Mouse (Mus musculus): ENCODE data around the gene Olfr1019. TPM values are rescaled to one million over a fixed set of nuclear protein-coding genes. Genes with fewer than 3 reads are reported as not detected.

Gene Olfr1019
- total and polyA plus RNA-seq, 3 experiments: not detected

GRCm38 (mm10) chr2:85868294-85868693 lies 23.0 kb upstream of the Olfr1019 start, which contains the start of gene Olfr1022:
Olfr1022 (plus strand) TSS chr2:85868594.
- Histone ChIP-seq H3K36me3 (replicated peaks in 1 of 2; ENCODE audit: control insufficient read depth in 1 of 2, insufficient read depth in 1 of 2, low read length in 1 of 2) (no peaks in the 10 kb centered on the region), H3K4me2 (ENCODE audit: insufficient read depth, low read depth, poor library complexity, severe bottlenecking) (no peak within 1 kb of the TSS), H3K79me2 (replicated peaks; ENCODE audit: control insufficient read depth, extremely low read depth, insufficient read depth, poor library complexity, severe bottlenecking) (no peaks in the 10 kb centered on the region), H3K27me3 (replicated peaks) (no peaks in the 10 kb centered on the region), H3K4me1 (ENCODE audit: control insufficient read depth in 1 of 2, insufficient read depth in 2 of 2) (no peaks in the 10 kb centered on the region), H3K27ac (ENCODE audit: insufficient read depth, low read depth) (no peak within 1 kb of the TSS), H3K9me3 (replicated peaks; ENCODE audit: low read length) (peaks cover 10% of the 10 kb centered on the region), H3K4me3 (replicated peaks in 1 of 3; ENCODE audit: low read depth in 2 of 3, low read length in 2 of 3, poor library complexity in 1 of 3) (no peak within 1 kb of the TSS), H3K9ac (ENCODE audit: insufficient read depth, low read depth) (no peak within 1 kb of the TSS)
- TF ChIP-seq HCFC1 (IDR thresholded peaks at IDR 0.05; ENCODE audit: low read depth, low read length) (no peak), ELF1 (IDR thresholded peaks at IDR 0.05; ENCODE audit: low read depth, low read length) (no peak), POLR2A (IDR thresholded peaks at IDR 0.05; ENCODE audit: low read depth, low read length) (no peak), ZC3H11A (IDR thresholded peaks at IDR 0.05; ENCODE audit: low read depth, low read length) (no peak), ZNF384 (IDR thresholded peaks at IDR 0.05; ENCODE audit: low read depth, low read length) (no peak), NELFE (IDR thresholded peaks at IDR 0.05; ENCODE audit: low read depth, low read length) (no peak), MEF2A (IDR thresholded peaks at IDR 0.05; ENCODE audit: borderline replicate concordance, low read depth, low read length) (no peak), EP300 (IDR thresholded peaks at IDR 0.05; ENCODE audit: low read length) (no peak), POLR2AphosphoS2 (IDR thresholded peaks at IDR 0.05; ENCODE audit: low read depth, low read length) (no peak), SMC3 (IDR thresholded peaks at IDR 0.05; ENCODE audit: low read depth, low read length) (no peak), ETS1 (conservative IDR thresholded peaks at IDR 0.05; ENCODE audit: low read depth, low read length) (no peak), MAX (IDR thresholded peaks at IDR 0.05; ENCODE audit: low read length) (no peak), UBTF (IDR thresholded peaks at IDR 0.05; ENCODE audit: low read depth, low read length) (no peak), RCOR1 (conservative IDR thresholded peaks at IDR 0.05; ENCODE audit: low read depth, low read length) (no peak), NRF1 (IDR thresholded peaks at IDR 0.05; ENCODE audit: low read depth, low read length) (no peak), MYC (IDR thresholded peaks at IDR 0.05; ENCODE audit: low read depth, low read length) (no peak), RAD21 (IDR thresholded peaks at IDR 0.05; ENCODE audit: low read depth, low read length) (no peak), ZKSCAN1 (IDR thresholded peaks at IDR 0.05; ENCODE audit: borderline replicate concordance, low read depth, low read length) (no peak), JUN (IDR thresholded peaks at IDR 0.05; ENCODE audit: insufficient read depth, low read depth, low read length) (no peak), GABPA (IDR thresholded peaks at IDR 0.05; ENCODE audit: insufficient replicate concordance, low read depth, low read length) (no peak)
- in situ Hi-C loops (cut with MboI; ENCODE audit: low pct_ligation_motif_present, low pct_unique_long_range_greater_than_20kb, low sequenced_read_pairs): no loop called here
- dilution Hi-C loops (cut with MboI; ENCODE audit: extremely low pct_ligation_motif_present, extremely low pct_unique_long_range_greater_than_20kb, low sequenced_read_pairs): no loop called here
- DNase-seq (ENCODE audit: extremely low read depth): no peak

DNA sequence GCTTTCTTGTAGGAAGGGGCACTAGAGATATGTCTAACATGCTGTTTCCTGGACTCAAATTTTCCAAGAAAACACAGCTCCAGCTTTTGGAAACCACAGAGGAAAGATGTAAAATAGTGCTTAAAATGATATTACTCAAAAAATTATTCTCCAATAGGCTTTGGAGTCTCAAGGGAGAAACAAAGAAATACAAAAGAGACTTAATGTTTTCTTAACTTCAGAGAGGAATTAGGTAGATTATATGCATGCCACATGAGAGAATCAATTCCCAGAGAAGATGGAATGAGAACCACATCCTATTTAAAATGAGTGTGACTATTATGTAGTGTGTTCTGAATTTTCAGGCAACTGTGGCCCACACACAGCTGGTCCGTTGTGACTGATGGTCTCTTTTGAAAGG lies 1.4 kb upstream of the Olfr1019 start, which contains the start of gene Olfr1020:
Gene Olfr1020, plus strand, starts transcription at position 301 of the 400 bp plus-strand sequence.
- DNase-seq (ENCODE audit: extremely low read depth): no peak
- Histone ChIP-seq H3K79me2 (replicated peaks; ENCODE audit: control insufficient read depth, extremely low read depth, insufficient read depth, poor library complexity, severe bottlenecking) (no peaks in the 10 kb centered on the region), H3K27ac (ENCODE audit: insufficient read depth, low read depth) (no peak within 1 kb of the TSS), H3K4me3 (replicated peaks in 1 of 3; ENCODE audit: low read depth in 2 of 3, low read length in 2 of 3, poor library complexity in 1 of 3) (no peak within 1 kb of the TSS), H3K9ac (ENCODE audit: insufficient read depth, low read depth) (no peak within 1 kb of the TSS), H3K27me3 (replicated peaks) (no peaks in the 10 kb centered on the region), H3K4me1 (ENCODE audit: control insufficient read depth in 1 of 2, insufficient read depth in 2 of 2) (no peaks in the 10 kb centered on the region), H3K36me3 (replicated peaks in 1 of 2; ENCODE audit: control insufficient read depth in 1 of 2, insufficient read depth in 1 of 2, low read length in 1 of 2) (no peaks in the 10 kb centered on the region), H3K9me3 (replicated peaks; ENCODE audit: low read length) (peaks cover 8% of the 10 kb centered on the region), H3K4me2 (ENCODE audit: insufficient read depth, low read depth, poor library complexity, severe bottlenecking) (no peak within 1 kb of the TSS)
- dilution Hi-C loops (cut with MboI; ENCODE audit: extremely low pct_ligation_motif_present, extremely low pct_unique_long_range_greater_than_20kb, low sequenced_read_pairs): no loop called here
- in situ Hi-C loops (cut with MboI; ENCODE audit: low pct_ligation_motif_present, low pct_unique_long_range_greater_than_20kb, low sequenced_read_pairs): no loop called here
- TF ChIP-seq MAZ (IDR thresholded peaks at IDR 0.05; ENCODE audit: low read depth, low read length) (no peak), NRF1 (IDR thresholded peaks at IDR 0.05; ENCODE audit: low read depth, low read length) (no peak), TBP (conservative IDR thresholded peaks at IDR 0.05; ENCODE audit: low read depth, low read length) (no peak), ELF1 (IDR thresholded peaks at IDR 0.05; ENCODE audit: low read depth, low read length) (no peak), JUND (conservative IDR thresholded peaks at IDR 0.05; ENCODE audit: low read depth, low read length) (no peak), MXI1 (IDR thresholded peaks at IDR 0.05; ENCODE audit: low read depth, low read length) (no peak), ETS1 (conservative IDR thresholded peaks at IDR 0.05; ENCODE audit: low read depth, low read length) (no peak), ZNF384 (IDR thresholded peaks at IDR 0.05; ENCODE audit: low read depth, low read length) (no peak), CHD1 (IDR thresholded peaks at IDR 0.05; ENCODE audit: low read depth, low read length) (no peak), IRF4 (IDR thresholded peaks at IDR 0.05; ENCODE audit: low read depth, low read length) (no peak), USF1 (IDR thresholded peaks at IDR 0.05; ENCODE audit: low read depth, low read length) (no peak), ZKSCAN1 (IDR thresholded peaks at IDR 0.05; ENCODE audit: borderline replicate concordance, low read depth, low read length) (no peak), POLR2A (IDR thresholded peaks at IDR 0.05; ENCODE audit: low read depth, low read length) (no peak), JUN (IDR thresholded peaks at IDR 0.05; ENCODE audit: insufficient read depth, low read depth, low read length) (no peak), E2F4 (IDR thresholded peaks at IDR 0.05; ENCODE audit: insufficient replicate concordance, low read depth, low read length) (no peak), GABPA (IDR thresholded peaks at IDR 0.05; ENCODE audit: insufficient replicate concordance, low read depth, low read length) (no peak)
